Mouse (Mus musculus) midbrain, embryonic 10.5 days (tissue): ENCODE results near the gene Gh. TPM values are rescaled to one million over a fixed set of nuclear protein-coding genes. Genes with fewer than 3 reads are reported as not detected.
A peak's percentile ranks its signal among the peaks of the same experiment; 100 is the strongest.

Source experiments
- DNase-seq: peaks from one replicate; pipeline ENCODE4 v3.0.0-alpha.2; 2017; ENCODE audit warnings: low spot score
- H3K27ac ChIP-seq: fragments of 300-500 bp; sonication (generic); replicated peaks from 2 replicates; pipeline ENCODE4 v1.5.1; 2016; ENCODE audit warnings: mild to moderate bottlenecking
- H3K27me3 ChIP-seq: fragments of 300-500 bp; sonication (generic); 2 replicates; pipeline ENCODE4 v1.6.1; 2016; ENCODE audit warnings: low read depth, mild to moderate bottlenecking; ENCODE audit not compliant: poor library complexity, severe bottlenecking
- H3K36me3 ChIP-seq: fragments of 300-500 bp; sonication (generic); 2 replicates; pipeline ENCODE4 v1.6.1; 2016; ENCODE audit warnings: mild to moderate bottlenecking, moderate library complexity
- H3K4me1 ChIP-seq: fragments of 300-500 bp; sonication (generic); 2 replicates; pipeline ENCODE4 v1.6.1; 2016
- H3K4me3 ChIP-seq: fragments of 300-500 bp; sonication (generic); 2 replicates; pipeline ENCODE4 v1.5.1; 2016; ENCODE audit warnings: mild to moderate bottlenecking, moderate library complexity
- H3K9me3 ChIP-seq: fragments of 300-500 bp; sonication (generic); replicated peaks from 2 replicates; pipeline ENCODE4 v1.6.1; 2016; ENCODE audit warnings: mild to moderate bottlenecking
- WGBS: fragments of 180-500 bp; shearing (Covaris S2); methylation state at CpG from one replicate; pipeline ENCODE4 v1.1.7; 2016; 5-methylcytosine and 5-hydroxymethylcytosine counted together
- polyA plus RNA-seq: library from polyadenylated mRNA; unstranded; fragments of >200 nt; fragmentation: Nextera tagmentation; extraction: Ambion mirVana; gene quantifications from 2 replicates; pipeline ENCODE4 v1.2.1, GENCODE M21; 2016

Gene Gh
- polyA plus RNA-seq, 1 experiment from 2014 or later, result not detected

DNA sequence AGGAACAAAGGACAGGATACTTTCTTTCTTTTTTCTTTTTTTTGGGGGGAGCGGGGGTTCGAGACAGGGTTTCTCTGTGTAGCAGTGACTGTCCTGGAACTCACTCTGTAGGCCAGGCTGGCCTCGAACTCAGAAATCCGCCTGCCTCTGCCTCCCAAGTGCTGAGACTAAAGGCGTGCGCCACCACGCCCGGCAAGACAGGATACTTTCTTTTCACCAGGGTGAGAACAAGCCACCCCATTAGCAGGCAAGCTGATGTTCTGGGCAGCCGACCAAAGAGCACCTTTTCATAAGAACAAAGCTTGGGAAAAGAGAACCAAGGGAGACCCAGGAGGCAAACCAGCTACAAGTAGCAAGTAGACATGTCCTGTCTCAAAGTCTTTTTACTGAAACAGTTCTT lies 5.1 kb upstream of the Gh start:
- no peak overlapping the region for H3K27ac ChIP-seq
- no peaks in the 10 kb centered on the region for H3K4me1 ChIP-seq
- no peak overlapping the region for H3K4me3 ChIP-seq
- no peaks in the 10 kb centered on the region for H3K27me3 ChIP-seq
- H3K36me3 ChIP-seq, result no peaks in the 10 kb centered on the region
- DNase-seq, result no peak
- H3K9me3 ChIP-seq, result no peaks in the 10 kb centered on the region
- 84% methylated on average over 9 of the region's 9 CpGs for WGBS

DNA sequence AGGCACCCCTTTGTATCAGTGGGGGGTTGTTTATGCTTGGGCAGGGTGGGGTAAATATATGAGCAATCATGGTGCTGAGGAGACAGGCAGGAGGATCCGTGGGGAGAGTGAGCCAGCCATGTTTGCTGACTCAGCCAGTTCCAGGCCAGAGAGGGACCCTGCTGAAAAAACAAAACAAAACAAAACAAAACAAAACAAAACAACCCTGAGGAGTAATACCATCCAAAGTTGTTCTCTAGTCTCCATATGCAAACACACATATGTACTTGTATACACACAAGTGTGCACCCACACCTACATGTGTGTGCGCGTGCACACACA lies 4.4 kb upstream of the Gh start:
- no peak for DNase-seq
- Histone ChIP-seq H3K4me3 (no peak overlapping the region), H3K9me3 (no peaks in the 10 kb centered on the region), H3K27ac (no peak overlapping the region), H3K4me1 (no peaks in the 10 kb centered on the region), H3K27me3 (no peaks in the 10 kb centered on the region), H3K36me3 (no peaks in the 10 kb centered on the region)
- 89% methylated on average over 3 of the region's 3 CpGs for WGBS

DNA sequence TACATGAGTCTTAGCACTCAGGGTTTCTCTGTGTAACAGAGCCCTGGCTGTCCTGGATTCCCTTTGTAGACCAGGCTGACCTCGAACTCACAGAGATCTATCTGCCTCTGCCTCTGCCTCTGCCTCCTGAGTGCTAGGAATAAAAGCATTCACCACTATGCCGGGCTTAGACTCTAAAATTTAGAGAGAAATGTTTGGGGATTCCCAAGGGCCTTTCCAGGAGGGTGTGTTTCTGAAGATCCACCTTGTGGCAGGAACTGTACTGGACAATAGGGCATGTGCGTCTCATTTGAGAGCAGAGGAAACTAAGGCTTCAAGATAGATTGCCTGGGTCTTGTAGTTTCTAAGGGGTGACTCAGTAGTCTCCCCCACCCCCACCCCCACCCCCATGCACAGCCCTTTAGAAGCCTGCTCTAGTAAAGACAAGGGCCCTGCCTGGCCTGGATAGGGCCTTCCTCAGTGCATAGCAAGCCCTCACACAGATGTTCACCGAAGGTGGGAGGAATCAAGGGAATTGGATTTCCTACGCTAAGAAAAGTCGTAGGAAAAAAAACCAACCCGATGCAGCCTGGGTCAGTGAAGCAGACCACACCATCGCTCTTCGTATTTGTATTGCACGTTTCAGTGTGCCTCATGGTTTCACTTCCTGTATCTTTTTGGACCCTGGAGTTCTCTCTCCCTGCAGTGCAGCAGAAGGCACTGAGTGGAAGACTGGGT lies 3.8 kb upstream of the Gh start:
- Histone ChIP-seq H3K4me3 (no peak overlapping the region), H3K36me3 (no peaks in the 10 kb centered on the region), H3K9me3 (no peaks in the 10 kb centered on the region), H3K27ac (no peak overlapping the region), H3K27me3 (no peaks in the 10 kb centered on the region), H3K4me1 (no peaks in the 10 kb centered on the region)
- 82% methylated on average over 10 of the region's 10 CpGs for WGBS
- DNase-seq, result no peak

GRCm38 (mm10) chr11:106302634-106303033 lies 969 bp upstream of the Gh start:
- H3K36me3 ChIP-seq, result no peaks in the 10 kb centered on the region
- H3K27ac ChIP-seq, result no peak overlapping the region
- DNase-seq, result peak; percentile 71
- 24% methylated on average over 2 of the region's 2 CpGs for WGBS
- H3K4me3 ChIP-seq, result no peak overlapping the region
- H3K4me1 ChIP-seq, result no peaks in the 10 kb centered on the region
- H3K9me3 ChIP-seq, result no peaks in the 10 kb centered on the region; the same call in 1 of the 2 replicates
- H3K27me3 ChIP-seq, result no peaks in the 10 kb centered on the region

DNA sequence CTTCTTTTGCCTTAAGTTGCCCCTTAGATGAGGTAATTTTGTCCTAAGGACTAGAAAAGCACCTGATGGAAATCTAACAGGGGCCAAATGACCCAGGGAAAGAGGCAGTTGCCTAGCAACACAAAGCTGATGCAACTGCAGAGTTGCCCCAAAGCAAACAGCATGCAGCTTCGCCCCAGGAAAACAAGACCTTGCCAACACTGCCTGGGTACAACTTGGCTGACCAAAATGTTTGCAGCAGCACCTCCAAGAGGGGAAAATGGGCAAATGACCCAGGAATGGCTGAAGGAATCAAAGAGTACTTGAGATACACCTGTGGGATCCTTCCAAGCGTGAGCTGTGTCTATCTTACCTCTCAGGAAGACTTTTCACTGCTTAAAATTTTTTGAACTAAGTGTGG lies 9.8 kb downstream of the Gh start:
- 90% methylated on average over 2 of the region's 2 CpGs for WGBS
- H3K4me3 ChIP-seq, result no peak overlapping the region
- no peak overlapping the region for H3K27ac ChIP-seq
- H3K4me1 ChIP-seq, result no peaks in the 10 kb centered on the region
- H3K9me3 ChIP-seq, result no peaks in the 10 kb centered on the region
- no peaks in the 10 kb centered on the region for H3K36me3 ChIP-seq
- no peak for DNase-seq
- H3K27me3 ChIP-seq, result no peaks in the 10 kb centered on the region

- 96% methylated on average over 5 of the region's 5 CpGs for WGBS
- H3K4me1 ChIP-seq, result no peaks in the 10 kb centered on the region
- DNase-seq, result no peak
- no peak overlapping the region for H3K27ac ChIP-seq
- no peaks in the 10 kb centered on the region for H3K27me3 ChIP-seq
- no peaks in the 10 kb centered on the region for H3K9me3 ChIP-seq
- no peak overlapping the region for H3K4me3 ChIP-seq
- H3K36me3 ChIP-seq, result no peaks in the 10 kb centered on the region
Observed at GRCm38 (mm10) chr11:106290376-106290775, 11.3 kb downstream of the Gh start.

DNA sequence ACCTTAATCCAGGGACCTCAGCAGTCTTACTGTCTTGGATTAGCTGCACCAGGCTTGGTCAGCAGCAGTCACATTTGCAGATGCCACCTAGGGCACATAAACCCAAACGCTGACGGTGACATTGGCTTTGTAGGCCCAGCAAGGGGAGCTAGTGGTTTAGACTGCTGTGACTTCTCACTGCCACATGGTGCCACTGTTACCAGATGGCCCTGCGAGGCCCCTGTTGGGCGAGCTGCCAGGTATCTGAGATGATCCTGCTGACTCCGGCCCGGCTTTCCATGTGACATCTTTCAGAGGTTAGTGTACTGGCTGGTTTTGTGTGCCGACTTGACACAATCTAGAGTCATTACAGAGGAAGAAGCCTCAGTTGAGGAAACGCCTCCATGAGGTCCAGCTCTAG lies 12.3 kb downstream of the Gh start:
- H3K4me1 ChIP-seq, result no peaks in the 10 kb centered on the region
- no peaks in the 10 kb centered on the region for H3K9me3 ChIP-seq
- WGBS, result 77% methylated on average over 8 of the region's 8 CpGs
- H3K36me3 ChIP-seq, result no peaks in the 10 kb centered on the region
- no peak overlapping the region for H3K27ac ChIP-seq
- DNase-seq, result no peak
- no peaks in the 10 kb centered on the region for H3K27me3 ChIP-seq
- no peak overlapping the region for H3K4me3 ChIP-seq

DNA sequence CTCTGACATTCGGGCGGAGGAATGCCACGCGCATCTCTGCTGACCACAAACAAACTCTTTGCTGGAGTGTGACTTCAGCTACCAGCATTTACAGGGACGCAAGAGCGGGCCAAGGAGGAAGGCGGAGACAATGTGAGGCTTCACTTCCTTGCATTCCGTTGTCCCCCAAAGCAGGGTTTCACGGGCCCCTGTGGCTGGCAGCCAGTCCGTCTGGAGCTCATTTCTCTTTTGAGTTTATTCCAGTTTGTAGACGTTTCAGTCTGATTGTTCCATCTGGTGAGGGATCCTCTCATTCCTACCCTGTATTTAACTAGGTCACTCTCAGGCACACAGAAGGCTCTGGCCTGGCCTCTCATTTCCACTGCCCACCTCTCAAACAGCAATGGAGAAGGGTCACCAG lies 14.7 kb downstream of the Gh start:
- WGBS, result 77% methylated on average over 11 of the region's 11 CpGs
- Histone ChIP-seq H3K27me3 (no peaks in the 10 kb centered on the region; the same call in 1 of the 2 replicates), H3K4me3 (no peak overlapping the region), H3K4me1 (peaks cover 3% of the 10 kb centered on the region), H3K9me3 (no peaks in the 10 kb centered on the region), H3K36me3 (no peaks in the 10 kb centered on the region), H3K27ac (no peak overlapping the region)
- no peak for DNase-seq

- Histone ChIP-seq H3K36me3 (no peaks in the 10 kb centered on the region), H3K4me3 (no peak overlapping the region), H3K27ac (no peak overlapping the region), H3K9me3 (no peaks in the 10 kb centered on the region), H3K27me3 (no peaks in the 10 kb centered on the region; the same call in 1 of the 2 replicates), H3K4me1 (peaks cover 6% of the 10 kb centered on the region)
- 83% methylated on average over 7 of the region's 7 CpGs for WGBS
- no peak for DNase-seq
Observed at GRCm38 (mm10) chr11:106286206-106286605, 15.5 kb downstream of the Gh start.

GRCm38 (mm10) chr11:106284126-106284525 lies 17.5 kb downstream of the Gh start:
- no peaks in the 10 kb centered on the region; the same call in 1 of the 2 replicates for H3K27me3 ChIP-seq
- no peaks in the 10 kb centered on the region for H3K36me3 ChIP-seq
- WGBS, result 74% methylated on average over 8 of the region's 8 CpGs
- no peaks in the 10 kb centered on the region for H3K9me3 ChIP-seq
- no peak for DNase-seq
- H3K27ac ChIP-seq, result no peak overlapping the region
- peaks cover 6% of the 10 kb centered on the region for H3K4me1 ChIP-seq
- H3K4me3 ChIP-seq, result no peak overlapping the region

DNA sequence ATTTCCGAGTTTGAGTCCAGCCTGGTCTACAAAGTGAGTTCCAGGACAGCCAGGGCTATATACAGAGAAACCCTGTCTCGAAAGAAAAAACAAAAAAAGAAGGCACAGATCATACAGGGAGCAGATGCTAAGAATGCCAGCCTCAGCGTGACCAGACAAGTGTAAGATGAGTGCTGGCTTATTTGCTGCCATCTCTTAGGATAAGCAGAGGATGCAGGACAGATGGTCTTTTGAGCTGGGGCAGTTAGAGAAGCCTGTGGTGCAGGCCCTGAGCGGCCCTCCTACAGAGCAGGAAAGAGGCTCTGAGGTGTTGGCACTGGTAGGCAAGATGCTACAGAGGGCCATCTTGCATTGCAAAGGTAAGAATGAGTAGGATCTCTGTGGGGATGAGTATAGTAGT lies 18.3 kb downstream of the Gh start:
- no peaks in the 10 kb centered on the region for H3K9me3 ChIP-seq
- H3K27ac ChIP-seq, result no peak overlapping the region
- peaks cover 6% of the 10 kb centered on the region for H3K4me1 ChIP-seq
- H3K36me3 ChIP-seq, result no peaks in the 10 kb centered on the region
- DNase-seq, result no peak
- no peak overlapping the region for H3K4me3 ChIP-seq
- WGBS, result 83% methylated on average over 4 of the region's 4 CpGs
- H3K27me3 ChIP-seq, result no peaks in the 10 kb centered on the region; the same call in 1 of the 2 replicates

DNA sequence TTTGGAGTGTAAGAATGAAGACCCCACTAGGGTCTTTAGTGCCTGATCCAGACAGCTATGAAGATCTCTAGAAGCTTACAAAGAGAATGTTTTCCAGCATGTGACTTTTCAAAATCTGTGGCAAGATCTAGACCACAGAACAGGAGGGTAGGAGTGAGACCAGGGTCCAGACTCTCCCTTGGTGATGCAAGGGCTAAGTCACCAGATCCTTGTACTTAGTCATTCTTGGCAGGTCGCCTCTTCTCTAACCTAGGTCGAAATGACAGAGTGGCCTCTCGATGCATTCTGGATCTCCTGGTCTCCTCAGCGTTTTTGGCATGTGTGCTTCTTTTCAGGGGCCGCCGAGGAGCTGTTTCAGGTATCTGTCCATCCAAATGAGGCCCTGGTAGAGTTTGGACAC lies 19.2 kb downstream of the Gh start:
- H3K36me3 ChIP-seq, result no peaks in the 10 kb centered on the region
- no peak overlapping the region for H3K27ac ChIP-seq
- peaks cover 9% of the 10 kb centered on the region for H3K27me3 ChIP-seq
- H3K4me1 ChIP-seq, result peaks cover 6% of the 10 kb centered on the region
- H3K9me3 ChIP-seq, result no peaks in the 10 kb centered on the region
- DNase-seq, result no peak
- H3K4me3 ChIP-seq, result no peak overlapping the region
- 92% methylated on average over 6 of the region's 6 CpGs for WGBS

DNA sequence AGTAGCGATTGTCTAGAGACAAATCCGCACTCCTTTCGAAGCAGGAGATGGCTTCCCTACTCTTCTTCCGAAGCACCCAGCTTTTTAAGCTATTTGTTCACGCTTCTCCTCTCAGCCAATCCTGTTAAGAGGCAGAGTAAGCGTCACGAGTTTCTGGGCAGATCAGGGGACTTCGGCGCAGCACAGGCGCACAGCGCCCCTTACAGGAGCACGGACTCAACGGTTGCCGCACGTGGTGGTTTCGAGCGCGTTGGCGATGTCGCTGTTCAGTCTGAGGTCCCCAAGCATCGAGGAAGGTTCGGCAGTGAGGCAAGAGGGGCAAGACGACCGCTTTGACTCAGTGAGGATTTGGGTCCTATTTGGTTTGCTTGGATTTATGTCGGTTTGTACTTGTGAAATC lies 25.2 kb downstream of the Gh start, which contains the start of gene Tcam1:
Gene Tcam1, plus strand, starts transcription at position 219 of the 400 bp plus-strand sequence.
- peak within 1 kb of the TSS; percentile 14; the same call in 1 of the 2 replicates for H3K27ac ChIP-seq
- H3K4me3 ChIP-seq, result peak within 1 kb of the TSS; percentile 26; the same call in 1 of the 2 replicates
- WGBS, result 12% methylated on average over 25 of the region's 25 CpGs

More for the DNA sequence above, 25.2 kb downstream of the Gh start, which contains the start of gene Tcam1:
- peaks cover 30% of the 10 kb centered on the region for H3K4me1 ChIP-seq
- peak; percentile 91 for DNase-seq
- no peaks in the 10 kb centered on the region; the same call in 1 of the 2 replicates for H3K9me3 ChIP-seq
- peaks cover 23% of the 10 kb centered on the region for H3K27me3 ChIP-seq
- H3K36me3 ChIP-seq, result no peaks in the 10 kb centered on the region
